Mouse (Mus musculus): ENCODE results near the gene Kif13a. TPM values are rescaled to one million over a fixed set of nuclear protein-coding genes. Genes with fewer than 3 reads are reported as not detected.
A peak's percentile ranks its signal among the peaks of the same experiment; 100 is the strongest.

Kif13a gene
- total RNA-seq, 4 experiments from 2014 or later, result 88.4 to 103 (median 97.4) TPM

DNA sequence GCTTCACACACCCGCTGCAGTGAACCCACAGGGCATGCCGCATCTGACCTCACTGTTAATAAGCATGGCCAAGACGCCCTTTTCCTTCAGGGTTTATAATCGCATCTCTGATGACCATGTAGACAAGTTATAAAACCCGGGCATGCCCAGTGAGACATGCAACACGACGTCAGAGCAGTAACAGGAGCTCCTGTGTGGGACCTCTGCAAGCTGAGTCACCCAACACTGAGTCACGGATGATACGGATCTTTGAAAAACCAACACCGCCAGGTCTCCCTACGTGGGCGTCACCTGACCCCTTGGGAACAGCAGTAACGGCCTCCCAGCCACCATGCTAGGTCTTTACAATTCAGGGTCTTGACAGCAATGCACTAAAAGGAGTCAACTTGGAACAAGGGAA, 89.0 kb downstream of the Kif13a start:
- DNase-seq (ENCODE audit: low spot score in 2 of 2), result peak in 1 of 2 experiments; percentile 8

DNA sequence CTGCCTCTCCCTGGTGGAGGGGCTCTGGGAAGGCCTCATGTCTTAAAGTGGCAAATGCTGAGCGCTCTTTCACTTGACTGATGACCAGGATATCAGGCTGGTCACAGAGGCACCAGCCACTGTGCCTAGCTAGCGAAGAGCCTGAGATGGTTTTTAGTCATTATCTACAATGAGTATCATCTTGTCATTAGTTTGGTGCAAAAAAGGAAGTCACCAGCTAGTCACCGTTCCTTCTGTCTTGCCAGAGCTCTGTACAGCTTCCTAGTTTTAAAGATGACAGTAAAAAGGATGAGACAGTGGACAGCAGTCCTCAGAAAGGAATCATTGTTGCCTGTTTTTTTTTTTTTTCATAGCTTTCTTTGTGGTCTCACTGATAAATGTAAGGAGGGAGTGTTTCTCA, 90.4 kb downstream of the Kif13a start:
- DNase-seq (ENCODE audit: low spot score in 2 of 2), result no peak

- DNase-seq (ENCODE audit: low spot score in 2 of 2), result no peak
Observed at GRCm38 (mm10) chr13:46838551-46838950, 91.1 kb downstream of the Kif13a start.

DNA sequence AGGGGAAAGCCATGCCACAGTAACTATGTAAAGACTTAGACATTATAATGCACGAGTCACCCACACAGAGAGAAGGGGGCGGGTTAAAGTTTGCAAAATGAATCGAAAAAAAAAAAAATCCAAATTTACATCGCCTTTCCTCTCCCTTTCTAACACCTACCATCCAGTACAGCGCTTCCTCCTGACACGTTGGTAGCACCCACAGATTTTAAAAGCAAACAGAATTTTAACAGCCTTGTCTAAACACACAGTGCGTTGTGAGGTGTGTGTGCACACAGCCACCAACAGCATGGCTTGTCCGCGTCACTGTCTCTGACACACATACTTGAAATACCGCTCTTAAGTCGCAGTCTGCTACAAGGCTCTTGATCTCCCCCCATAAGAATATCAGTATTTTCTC, 94.3 kb downstream of the Kif13a start:
- DNase-seq (ENCODE audit: low spot score in 2 of 2), result no peak

DNA sequence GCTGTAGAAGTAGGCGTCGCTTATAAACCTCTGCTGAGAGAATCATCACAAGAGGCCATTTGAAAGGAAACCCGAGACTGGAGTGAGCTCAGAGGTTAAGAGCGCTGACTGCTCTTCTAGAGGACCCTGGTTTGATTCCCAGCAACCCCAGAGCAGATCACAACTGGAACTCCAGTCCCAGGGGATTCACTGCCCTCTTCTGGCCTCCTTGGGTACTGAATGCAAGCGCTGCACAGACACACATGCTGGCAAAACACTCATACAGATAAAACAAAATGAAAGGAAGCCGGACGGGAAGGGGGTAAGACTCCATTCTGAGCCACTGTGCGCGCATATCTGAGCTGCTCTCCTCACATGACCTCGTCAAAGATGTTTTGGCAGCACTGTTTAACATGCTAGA, 94.9 kb downstream of the Kif13a start:
- DNase-seq (ENCODE audit: low spot score in 2 of 2), result no peak

GRCm38 (mm10) chr13:46833586-46833985, 96.1 kb downstream of the Kif13a start:
- DNase-seq (ENCODE audit: low spot score in 2 of 2), result no peak

DNA sequence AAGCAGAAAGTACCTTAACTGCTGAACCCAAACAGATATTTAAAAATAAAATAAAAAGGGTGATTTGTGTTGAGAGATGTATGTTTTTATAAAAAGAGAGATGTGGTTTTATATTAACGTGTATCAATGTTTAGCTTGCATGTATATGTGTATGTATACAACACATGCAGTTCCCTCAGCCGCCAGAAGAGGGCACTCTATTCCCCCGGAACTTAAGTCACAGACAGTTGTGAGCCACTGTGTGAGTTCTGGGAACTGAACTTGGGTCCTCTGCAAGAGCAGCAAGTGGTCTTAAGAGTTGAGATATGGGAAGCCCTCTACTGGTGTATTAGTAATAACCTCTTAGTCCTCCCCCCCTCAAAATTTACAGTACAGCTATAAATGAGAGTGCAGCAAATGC, 96.7 kb downstream of the Kif13a start:
- DNase-seq (ENCODE audit: low spot score in 2 of 2), result no peak

DNA sequence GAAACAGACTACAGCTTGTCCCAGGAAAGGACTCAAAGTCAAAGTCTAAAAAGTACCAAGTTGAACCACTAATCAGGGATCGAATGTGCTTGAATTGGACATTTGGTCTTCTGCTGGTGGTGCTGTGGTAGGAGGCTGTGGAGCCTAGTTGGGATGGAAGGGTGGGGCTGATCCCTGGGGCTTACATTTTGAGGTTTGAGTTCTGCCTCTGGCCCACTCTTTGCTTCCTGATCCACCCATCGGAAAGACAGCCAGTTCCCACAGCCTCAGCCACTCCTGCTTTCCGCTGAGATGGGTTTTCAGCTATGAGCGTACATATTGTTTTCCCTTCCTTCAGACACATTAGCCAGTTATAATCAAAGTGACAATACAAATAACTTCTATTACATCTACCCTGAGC, 106.4 kb downstream of the Kif13a start:
- DNase-seq (ENCODE audit: low spot score in 2 of 2), result no peak

DNA sequence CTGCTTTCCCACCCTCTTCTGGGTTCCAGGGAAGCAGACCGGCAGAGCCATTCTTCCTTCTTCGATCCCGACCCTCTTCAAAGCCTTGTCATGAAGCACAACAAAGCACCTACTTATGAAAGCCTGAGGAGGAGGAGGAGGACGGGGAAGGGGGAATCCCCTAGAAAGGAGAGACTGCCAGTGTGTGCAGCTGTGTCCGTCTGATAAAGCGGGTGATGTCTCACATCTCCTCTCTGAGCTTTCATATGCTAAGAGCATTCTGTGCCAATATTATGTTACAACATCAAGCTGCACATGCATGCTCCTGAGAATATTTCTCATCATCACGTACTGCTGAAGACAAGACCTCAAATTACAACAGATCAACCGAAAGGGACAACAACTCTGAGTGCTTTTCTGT, 107.5 kb downstream of the Kif13a start:
- no peak for DNase-seq (ENCODE audit: low spot score in 2 of 2)

DNA sequence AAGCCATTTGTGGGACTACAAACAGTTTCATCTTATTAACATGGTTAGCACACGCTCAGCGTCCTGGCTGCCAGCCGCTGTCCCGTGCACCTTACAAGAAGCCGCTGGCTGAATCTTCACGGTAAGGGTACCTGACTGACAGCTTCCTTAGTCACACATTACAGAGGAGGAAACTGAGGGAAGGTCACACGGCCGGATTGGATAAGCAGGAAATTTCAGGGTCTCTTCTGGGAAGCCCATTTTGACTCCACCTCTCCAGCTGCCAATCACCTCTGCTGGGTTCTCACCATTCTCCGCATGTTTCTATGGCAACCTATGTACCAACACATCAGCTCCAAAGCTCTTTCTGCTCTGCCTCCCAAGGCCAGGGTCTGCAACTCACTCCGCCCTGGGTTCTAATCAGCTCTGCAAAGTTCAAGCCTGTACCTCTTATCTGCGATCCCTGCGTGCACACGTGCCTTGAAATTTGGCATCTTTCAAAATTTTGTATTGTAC, 109.9 kb downstream of the Kif13a start:
- DNase-seq (ENCODE audit: low spot score in 2 of 2), result no peak

DNA sequence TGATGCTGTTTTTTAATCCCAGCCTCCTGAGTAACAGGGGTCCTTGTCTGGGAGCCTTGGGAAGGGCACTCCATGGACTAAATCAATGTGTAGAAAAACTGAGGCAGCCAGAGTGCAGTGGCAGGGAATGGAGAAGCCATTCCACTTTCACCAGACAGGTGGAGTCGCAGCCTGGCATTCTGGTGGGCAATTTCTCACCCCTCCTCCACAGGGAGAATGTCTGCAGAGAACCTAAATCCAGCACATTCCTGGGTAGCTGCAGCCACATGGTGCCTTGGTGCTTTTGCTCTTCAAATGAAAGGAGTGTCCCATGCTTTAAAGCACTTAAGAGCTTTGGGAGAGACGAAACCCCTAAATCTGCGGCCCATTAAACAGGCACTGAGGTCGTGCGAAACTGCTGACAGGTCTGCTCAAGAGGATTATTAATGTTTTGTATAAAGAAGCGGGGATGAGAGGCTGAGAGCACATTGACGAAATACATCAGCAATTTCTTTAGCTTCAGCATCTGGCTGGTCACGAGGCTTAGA, 110.4 kb downstream of the Kif13a start:
- no peak for DNase-seq (ENCODE audit: low spot score in 2 of 2)

DNA sequence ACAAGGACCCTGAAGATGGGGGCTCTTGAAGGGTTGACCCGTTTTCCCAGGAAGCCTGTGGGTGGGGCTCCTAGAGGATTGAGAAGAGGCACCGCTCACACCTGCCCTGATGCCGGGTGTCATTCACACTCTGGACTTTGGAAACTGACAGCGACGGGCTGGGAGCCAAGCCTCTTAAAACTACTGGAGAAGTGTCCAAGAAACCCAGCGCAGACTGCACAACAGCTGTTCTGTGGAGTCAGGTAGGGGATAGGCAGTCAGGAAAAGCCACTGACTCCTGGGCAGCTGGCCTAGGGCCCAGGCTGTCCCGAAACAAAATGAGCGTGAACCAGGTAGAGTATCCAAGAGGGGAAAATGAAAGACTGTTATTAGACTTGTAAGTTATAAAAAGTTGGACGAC, 111.3 kb downstream of the Kif13a start:
- DNase-seq (ENCODE audit: low spot score in 2 of 2), result peak; percentile 64 to 84

DNA sequence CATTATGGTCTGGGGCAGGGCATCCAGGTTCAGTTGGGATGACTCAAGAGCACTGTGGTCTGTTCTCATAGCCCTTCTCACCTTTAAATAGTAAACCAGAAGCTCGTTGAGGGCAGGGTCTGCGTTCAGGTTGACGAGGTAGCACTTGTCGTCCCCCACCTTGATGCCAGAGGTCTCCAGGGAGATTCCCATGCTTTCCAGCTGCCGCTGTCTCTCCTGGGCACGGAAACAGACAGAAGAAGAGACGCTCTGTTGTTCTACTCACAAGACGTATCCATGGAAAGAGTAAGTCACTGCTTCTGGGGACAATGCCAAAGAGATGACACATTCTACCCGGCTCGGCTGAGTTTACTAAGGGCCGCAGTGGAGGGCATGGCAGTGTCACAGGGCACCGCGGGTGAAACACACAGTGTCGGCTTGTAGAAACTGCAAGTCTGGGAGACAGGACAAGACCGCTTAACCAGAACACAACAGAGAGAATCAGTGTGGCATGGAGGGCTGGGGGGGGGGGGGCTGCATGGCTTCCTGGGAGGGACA, 117.0 kb downstream of the Kif13a start:
- peak in 1 of 2 experiments; percentile 21 for DNase-seq (ENCODE audit: low spot score in 2 of 2)

DNA sequence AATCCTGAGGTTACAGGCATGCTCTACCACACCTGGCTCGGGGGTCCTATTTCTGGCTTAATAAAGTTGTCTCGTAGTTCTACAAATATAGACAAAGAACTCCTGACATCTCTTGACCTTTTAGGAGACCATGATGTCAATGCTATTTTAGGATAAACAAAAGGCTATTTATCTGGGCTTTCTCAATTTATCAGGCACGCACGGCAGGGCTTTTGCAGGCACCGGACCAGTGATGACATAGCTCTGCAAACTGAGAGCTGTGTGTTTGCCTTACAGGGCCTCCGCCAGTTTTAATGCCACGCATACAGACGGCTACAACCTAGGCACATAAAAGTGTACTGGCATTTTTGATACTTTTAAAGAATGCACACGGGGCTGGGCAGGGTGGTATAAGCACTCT, 118.0 kb downstream of the Kif13a start:
- DNase-seq (ENCODE audit: low spot score in 2 of 2), result no peak

DNA sequence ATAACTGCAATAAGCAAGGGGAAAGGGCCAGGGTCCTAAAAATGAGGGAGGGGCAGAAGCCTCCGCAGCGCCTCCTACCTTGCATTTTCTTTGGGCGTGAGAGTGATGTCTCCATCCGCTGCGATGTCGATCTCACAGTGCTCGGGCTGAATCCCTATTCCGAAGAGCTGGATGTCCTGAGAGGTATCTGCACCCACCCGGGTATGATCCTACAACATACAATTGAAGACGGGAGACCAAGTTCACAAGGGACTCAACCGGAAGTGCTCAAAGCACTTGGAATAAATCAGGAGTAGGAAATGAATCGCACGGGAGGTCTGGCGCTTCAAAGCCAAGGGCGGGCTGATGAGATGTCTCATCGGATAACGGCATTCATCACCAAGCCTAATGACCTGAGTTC, 119.1 kb downstream of the Kif13a start:
- no peak for DNase-seq (ENCODE audit: low spot score in 2 of 2)

DNA sequence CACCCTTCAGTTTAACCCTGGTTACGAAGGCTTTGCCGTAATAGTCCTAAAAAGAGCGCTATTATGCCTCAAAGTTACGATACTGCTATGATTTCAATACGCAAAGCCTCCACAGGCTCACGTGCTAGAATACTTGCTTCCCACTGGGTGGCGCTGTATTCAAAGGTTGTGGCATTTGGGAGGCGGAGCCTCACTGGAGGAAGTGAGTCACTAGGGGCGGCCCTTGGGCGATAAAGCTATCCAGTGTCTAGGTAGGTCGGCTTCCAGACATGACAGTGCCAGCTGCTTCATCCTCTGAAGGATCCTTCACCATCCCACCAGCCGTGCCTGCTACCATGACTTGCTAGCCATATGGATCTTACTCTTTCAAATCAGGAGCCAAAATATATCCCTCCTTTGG, 119.6 kb downstream of the Kif13a start:
- DNase-seq (ENCODE audit: low spot score in 2 of 2), result peak in 1 of 2 experiments; percentile 33

DNA sequence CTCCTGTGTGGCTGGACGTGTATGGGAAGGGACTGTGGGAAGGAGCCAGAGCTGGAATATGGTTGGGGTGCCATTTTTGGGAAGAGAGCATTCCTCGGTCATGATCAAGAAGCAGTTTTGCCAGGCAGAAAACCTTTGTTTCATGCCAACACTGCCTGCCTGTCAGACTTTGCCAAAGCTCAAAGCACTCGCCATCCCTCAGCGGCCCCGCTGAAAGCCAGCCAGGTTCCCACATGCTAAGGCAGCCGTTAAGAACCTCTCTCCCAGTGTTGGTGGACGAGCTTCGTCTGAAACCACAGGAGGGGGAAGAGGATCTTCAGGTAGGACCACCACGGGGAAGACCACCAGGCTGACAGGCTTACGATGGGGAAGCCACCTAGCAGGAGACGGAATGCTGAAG, 121.8 kb downstream of the Kif13a start:
- DNase-seq (ENCODE audit: low spot score in 2 of 2), result no peak

DNA sequence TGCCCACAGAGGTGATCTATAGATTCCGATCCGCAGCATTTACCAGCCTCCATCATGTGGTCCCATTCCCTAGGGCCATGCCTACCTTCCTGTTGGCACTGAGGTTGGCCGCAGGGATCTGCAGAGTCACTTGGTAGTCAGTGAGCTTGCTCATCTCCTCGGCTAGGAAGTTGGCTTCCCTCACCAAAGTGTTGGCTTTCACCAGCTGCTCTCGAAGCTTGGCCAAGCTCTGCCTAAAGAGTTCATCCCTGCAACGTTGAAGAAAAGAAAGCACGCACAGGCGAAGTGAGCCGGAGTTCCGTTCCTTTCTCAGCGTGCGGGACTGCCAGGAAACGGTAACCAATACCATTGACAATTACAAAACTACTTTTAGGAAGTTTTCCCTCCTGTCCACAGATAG, 128.5 kb downstream of the Kif13a start:
- peak; percentile 31 to 67 for DNase-seq (ENCODE audit: low spot score in 2 of 2)

DNA sequence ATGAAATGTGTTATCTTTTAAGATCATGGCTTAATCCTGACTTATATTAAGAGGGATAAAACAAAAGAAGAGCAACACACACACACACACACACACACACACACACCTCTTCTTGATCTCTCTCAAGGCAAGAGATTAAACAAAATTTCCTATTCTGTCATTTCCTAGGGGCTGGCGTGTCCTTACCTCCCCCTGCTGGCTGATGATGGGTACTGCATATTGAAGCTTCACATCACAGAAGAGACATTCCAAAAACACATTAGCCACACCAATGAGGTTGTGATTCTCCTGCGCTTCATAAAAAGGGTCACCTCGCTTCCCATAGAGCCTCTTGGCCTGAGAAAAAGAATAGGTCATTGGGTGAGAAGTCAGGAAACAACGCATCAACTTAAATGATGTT, 131.5 kb downstream of the Kif13a start:
- DNase-seq (ENCODE audit: low spot score in 2 of 2), result no peak

GRCm38 (mm10) chr13:46796381-46796780, 133.3 kb downstream of the Kif13a start:
- no peak for DNase-seq (ENCODE audit: low spot score in 2 of 2)

DNA sequence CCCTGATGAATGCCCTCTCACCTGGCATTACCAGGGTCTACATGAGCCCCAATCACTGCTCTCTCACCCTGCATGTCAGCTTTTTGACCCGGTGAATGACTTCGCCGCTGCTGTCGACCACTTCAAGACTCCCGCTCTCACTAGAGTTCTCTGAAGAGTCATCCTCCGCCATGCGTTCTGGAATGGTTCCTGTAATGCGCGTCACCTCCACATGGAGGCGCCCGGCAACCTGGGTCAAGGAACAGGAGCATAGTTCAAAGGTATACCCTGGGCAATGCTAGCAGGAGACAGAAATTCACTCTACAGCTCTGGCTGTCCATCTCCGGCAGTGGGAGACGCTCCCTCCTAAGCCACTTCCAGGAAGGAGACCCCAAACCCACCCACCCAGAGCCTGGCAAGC, 135.8 kb downstream of the Kif13a start:
- DNase-seq (ENCODE audit: low spot score in 2 of 2), result no peak

DNA sequence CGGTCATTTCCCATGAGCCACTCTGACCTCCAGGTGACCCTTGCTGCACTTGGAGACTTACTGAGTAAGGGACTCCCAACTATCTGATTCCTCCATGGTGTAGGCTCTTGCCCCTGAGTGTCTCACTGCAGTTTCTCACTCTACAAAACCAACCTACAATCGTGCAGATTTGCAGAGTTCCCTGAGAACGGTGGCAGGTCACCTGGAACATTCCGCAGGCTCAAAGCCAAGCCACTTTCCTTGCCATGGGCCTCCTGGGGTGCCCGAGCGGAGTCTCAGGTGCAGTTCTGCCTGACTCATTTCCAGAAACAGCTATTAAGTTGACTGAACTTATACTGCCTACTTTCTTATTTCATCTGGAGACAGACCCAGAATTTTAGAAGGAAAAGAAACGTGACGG, 141.2 kb downstream of the Kif13a start:
- no peak for DNase-seq (ENCODE audit: low spot score in 2 of 2)

DNA sequence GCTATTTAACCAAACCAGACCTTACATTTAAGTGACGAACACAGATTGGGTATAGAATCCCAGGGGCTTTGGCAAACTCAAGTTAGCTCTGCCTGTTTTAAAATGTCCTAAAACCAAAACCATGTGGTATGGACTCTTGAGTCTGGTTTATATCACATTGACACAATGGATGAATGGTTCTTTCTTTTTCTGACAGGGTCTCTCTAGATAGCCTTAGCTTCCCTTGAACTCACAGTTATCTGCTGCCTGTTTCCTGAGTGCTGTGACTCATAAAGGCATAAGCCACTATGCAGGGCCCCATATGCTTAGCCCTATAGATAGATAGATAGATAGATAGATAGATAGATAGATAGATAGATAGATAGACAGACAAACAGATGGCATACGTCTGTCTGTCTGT, 142.8 kb downstream of the Kif13a start:
- no peak for DNase-seq (ENCODE audit: low spot score in 2 of 2)

- no peak for DNase-seq (ENCODE audit: low spot score in 2 of 2)
Observed at GRCm38 (mm10) chr13:46786064-46786561, 143.6 kb downstream of the Kif13a start.
